Mouse (Mus musculus): ENCODE data around the gene St3gal2. TPM values are rescaled to one million over a fixed set of nuclear protein-coding genes. Genes with fewer than 3 reads are reported as not detected.
"Not testable (repeated sequence)": the region's sequence is repeated elsewhere in the genome, so short reads cannot be mapped to it uniquely, and the experiment has no call there.

Gene St3gal2
- polyA plus RNA-seq, 1 experiment: 11.7 TPM

- Histone ChIP-seq H3K27me3 (ENCODE audit: control insufficient read depth) (no peaks in the 10 kb centered on the region), H3K36me3 (ENCODE audit: control insufficient read depth) (peaks cover 97% of the 10 kb centered on the region), H3K4me3 (replicated peaks) (no peak overlapping the region), H3K4me1 (ENCODE audit: control insufficient read depth) (peaks cover 2% of the 10 kb centered on the region), H3K9me3 (ENCODE audit: control insufficient read depth, low read length) (no peaks in the 10 kb centered on the region)
- TF ChIP-seq GATA1 (IDR thresholded peaks at IDR 0.05; ENCODE audit: low read length): no peak
- TF ChIP-seq TAL1 (IDR thresholded peaks at IDR 0.05; ENCODE audit: low read length): no peak
These were observed 37.1 kb downstream of the St3gal2 start for GRCm38 (mm10) chr8:110956619-110957450.

GRCm38 (mm10) chr8:110957471-110957870 lies 37.7 kb downstream of the St3gal2 start:
- Histone ChIP-seq H3K4me3 (replicated peaks) (no peak overlapping the region), H3K36me3 (ENCODE audit: control insufficient read depth) (peaks cover 97% of the 10 kb centered on the region), H3K9me3 (ENCODE audit: control insufficient read depth, low read length) (no peaks in the 10 kb centered on the region), H3K27me3 (ENCODE audit: control insufficient read depth) (no peaks in the 10 kb centered on the region), H3K4me1 (ENCODE audit: control insufficient read depth) (peaks cover 2% of the 10 kb centered on the region)
- TF ChIP-seq GATA1 (IDR thresholded peaks at IDR 0.05; ENCODE audit: low read length): no peak
- no peak for TF ChIP-seq TAL1 (IDR thresholded peaks at IDR 0.05; ENCODE audit: low read length)

- TF ChIP-seq GATA1 (IDR thresholded peaks at IDR 0.05; ENCODE audit: low read length): no peak
- no peak for TF ChIP-seq TAL1 (IDR thresholded peaks at IDR 0.05; ENCODE audit: low read length)
- H3K36me3 ChIP-seq (ENCODE audit: control insufficient read depth): peaks cover 97% of the 10 kb centered on the region
- H3K27me3 ChIP-seq (ENCODE audit: control insufficient read depth): no peaks in the 10 kb centered on the region
- no peak overlapping the region for H3K4me3 ChIP-seq (replicated peaks)
- H3K9me3 ChIP-seq (ENCODE audit: control insufficient read depth, low read length): no peaks in the 10 kb centered on the region
- H3K4me1 ChIP-seq (ENCODE audit: control insufficient read depth): peaks cover 2% of the 10 kb centered on the region
These were observed 38.4 kb downstream of the St3gal2 start for GRCm38 (mm10) chr8:110958135-110958534.

GRCm38 (mm10) chr8:110958553-110958952 lies 38.8 kb downstream of the St3gal2 start:
- H3K4me1 ChIP-seq (ENCODE audit: control insufficient read depth); H3K9me3 ChIP-seq (ENCODE audit: control insufficient read depth, low read length); H3K4me3 ChIP-seq (replicated peaks); H3K27me3 ChIP-seq (ENCODE audit: control insufficient read depth): not testable (repeated sequence)
- H3K36me3 ChIP-seq (ENCODE audit: control insufficient read depth): peaks cover 98% of the 10 kb centered on the region

- no peak for TF ChIP-seq TAL1 (IDR thresholded peaks at IDR 0.05; ENCODE audit: low read length)
- no peak for TF ChIP-seq GATA1 (IDR thresholded peaks at IDR 0.05; ENCODE audit: low read length)
- H3K4me3 ChIP-seq (replicated peaks): no peak overlapping the region
- no peaks in the 10 kb centered on the region for H3K9me3 ChIP-seq (ENCODE audit: control insufficient read depth, low read length)
- no peaks in the 10 kb centered on the region for H3K27me3 ChIP-seq (ENCODE audit: control insufficient read depth)
- peaks cover 98% of the 10 kb centered on the region for H3K36me3 ChIP-seq (ENCODE audit: control insufficient read depth)
- H3K4me1 ChIP-seq (ENCODE audit: control insufficient read depth): peaks cover 2% of the 10 kb centered on the region
These were observed 39.5 kb downstream of the St3gal2 start for GRCm38 (mm10) chr8:110959071-110959780.

- Histone ChIP-seq H3K27me3 (ENCODE audit: control insufficient read depth) (no peaks in the 10 kb centered on the region), H3K4me1 (ENCODE audit: control insufficient read depth) (no peaks in the 10 kb centered on the region; the same call in 1 of the 2 replicates), H3K9me3 (ENCODE audit: control insufficient read depth, low read length) (no peaks in the 10 kb centered on the region), H3K4me3 (replicated peaks) (no peak overlapping the region), H3K36me3 (ENCODE audit: control insufficient read depth) (peaks cover 98% of the 10 kb centered on the region)
- no peak for TF ChIP-seq GATA1 (IDR thresholded peaks at IDR 0.05; ENCODE audit: low read length)
- TF ChIP-seq TAL1 (IDR thresholded peaks at IDR 0.05; ENCODE audit: low read length): no peak
These were observed 40.2 kb downstream of the St3gal2 start for GRCm38 (mm10) chr8:110959906-110960305.

GRCm38 (mm10) chr8:110963051-110963450 lies 43.3 kb downstream of the St3gal2 start:
- no peaks in the 10 kb centered on the region for H3K27me3 ChIP-seq (ENCODE audit: control insufficient read depth)
- peaks cover 98% of the 10 kb centered on the region for H3K36me3 ChIP-seq (ENCODE audit: control insufficient read depth)
- no peak overlapping the region for H3K4me3 ChIP-seq (replicated peaks)
- H3K4me1 ChIP-seq (ENCODE audit: control insufficient read depth): no peaks in the 10 kb centered on the region; the same call in 1 of the 2 replicates
- no peak for TF ChIP-seq GATA1 (IDR thresholded peaks at IDR 0.05; ENCODE audit: low read length)
- TF ChIP-seq TAL1 (IDR thresholded peaks at IDR 0.05; ENCODE audit: low read length): no peak
- no peaks in the 10 kb centered on the region for H3K9me3 ChIP-seq (ENCODE audit: control insufficient read depth, low read length)

GRCm38 (mm10) chr8:110964666-110965065 lies 44.9 kb downstream of the St3gal2 start:
- no peaks in the 10 kb centered on the region for H3K9me3 ChIP-seq (ENCODE audit: control insufficient read depth, low read length)
- no peak overlapping the region for H3K4me3 ChIP-seq (replicated peaks)
- no peaks in the 10 kb centered on the region for H3K27me3 ChIP-seq (ENCODE audit: control insufficient read depth)
- H3K36me3 ChIP-seq (ENCODE audit: control insufficient read depth): peaks cover 98% of the 10 kb centered on the region
- TF ChIP-seq GATA1 (IDR thresholded peaks at IDR 0.05; ENCODE audit: low read length) (no peak), TAL1 (IDR thresholded peaks at IDR 0.05; ENCODE audit: low read length) (no peak)
- H3K4me1 ChIP-seq (ENCODE audit: control insufficient read depth): peaks cover 5% of the 10 kb centered on the region

- peaks cover 15% of the 10 kb centered on the region for H3K4me1 ChIP-seq (ENCODE audit: control insufficient read depth)
- TF ChIP-seq TAL1 (IDR thresholded peaks at IDR 0.05; ENCODE audit: low read length) (no peak), GATA1 (IDR thresholded peaks at IDR 0.05; ENCODE audit: low read length) (no peak)
- no peaks in the 10 kb centered on the region for H3K27me3 ChIP-seq (ENCODE audit: control insufficient read depth)
- no peaks in the 10 kb centered on the region for H3K9me3 ChIP-seq (ENCODE audit: control insufficient read depth, low read length)
- no peak overlapping the region for H3K4me3 ChIP-seq (replicated peaks)
- peaks cover 98% of the 10 kb centered on the region for H3K36me3 ChIP-seq (ENCODE audit: control insufficient read depth)
These were observed 45.9 kb downstream of the St3gal2 start for GRCm38 (mm10) chr8:110965594-110965993.
